Mouse (Mus musculus): ENCODE measurements at regions not wholly inside any gene's neighbourhood (a gene's known extent, or its start where the extent isn't known, plus 50 kb on each side); places are given as distances from the start of the nearest gene placed in this dataset.

GRCm38 (mm10) chr8:35275972-35276371 is 489.6 kb upstream of the Gm19410 start:
- TF ChIP-seq CTCF (IDR thresholded peaks at IDR 0.05; ENCODE audit: low read depth, low read length) (no peak), GATA1 (IDR thresholded peaks at IDR 0.05; ENCODE audit: borderline replicate concordance, low read length) (no peak), POLR2AphosphoS5 (IDR thresholded peaks at IDR 0.05; ENCODE audit: insufficient replicate concordance, low read depth, low read length) (no peak), TAL1 (conservative IDR thresholded peaks at IDR 0.05; ENCODE audit: low read depth, low read length) (no peak), GATA2 (IDR thresholded peaks at IDR 0.05; ENCODE audit: borderline replicate concordance, low read depth, low read length) (no peak)

All from G1E (cell line).